Comparison of ENCODE assay signal across 7 mouse cellular contexts in genomic region chr2:157170166-157170565, GRCm38 (mm10). TPM values are rescaled to one million over a fixed set of nuclear protein-coding genes. Genes with fewer than 3 reads are reported as not detected.
DNase-seq lines count a peak whose midpoint lies in the region; ATAC-seq lines count a peak whose summit lies in the region.

No protein-coding gene starts in this region.

- no peaks in the 10 kb centered on the region for H3K27me3 ChIP-seq in megakaryocyte, embryonic 14.5 days (replicated peaks)
- no peaks in the 10 kb centered on the region for H3K27me3 ChIP-seq in forebrain, embryonic 13.5 days

- H3K9ac ChIP-seq in forebrain, embryonic 13.5 days = no peak overlapping the region

- H3K4me3 ChIP-seq in megakaryocyte, embryonic 14.5 days (replicated peaks) = peak overlapping the region; percentile 70
- H3K4me3 ChIP-seq in forebrain, embryonic 13.5 days = no peak overlapping the region

- H3K4me1 ChIP-seq in megakaryocyte, embryonic 14.5 days = peaks cover 46% of the 10 kb centered on the region
- H3K4me1 ChIP-seq in forebrain, embryonic 13.5 days = peaks cover 6% of the 10 kb centered on the region; the same call in 1 of the 2 replicates

- DNase-seq in lung, postnatal 25 days (ENCODE audit: low spot score) = peak; percentile 72
- DNase-seq in telencephalon, adult 2 months (ENCODE audit: low read depth, low spot score) = peak; percentile 11
- DNase-seq in spleen, postnatal 14 days (ENCODE audit: low spot score in 2 of 2) = no peak

- 30% methylated on average over 5 of the region's 5 CpGs for WGBS in forebrain, embryonic 13.5 days

- peak overlapping the region; percentile 25 for H3K27ac ChIP-seq in forebrain, embryonic 13.5 days

- peaks cover 10% of the 10 kb centered on the region; the same call in 1 of the 2 replicates for H3K9me3 ChIP-seq in megakaryocyte, embryonic 14.5 days
- no peaks in the 10 kb centered on the region for H3K9me3 ChIP-seq in forebrain, embryonic 13.5 days (replicated peaks)

- H3K4me2 ChIP-seq in forebrain, embryonic 13.5 days = no peak overlapping the region

- H3K36me3 ChIP-seq in megakaryocyte, embryonic 14.5 days (replicated peaks; ENCODE audit: low read length) = peaks cover 73% of the 10 kb centered on the region
- H3K36me3 ChIP-seq in forebrain, embryonic 13.5 days (ENCODE audit: poor library complexity, severe bottlenecking) = peaks cover 76% of the 10 kb centered on the region

- ATAC-seq in megakaryocyte, adult 5-6 weeks (ENCODE audit: poor library complexity, severe bottlenecking) = no peak
- ATAC-seq in forebrain, embryonic 13.5 days = peak; percentile 57; the same call in 1 of the 2 replicates
- ATAC-seq in monocyte, adult 5-6 weeks (replicated peaks; ENCODE audit: insufficient number of reproducible peaks, low FRiP score, low TSS enrichment, poor library complexity, severe bottlenecking) = no peak

RNA-seq across cellular contexts. Expression of gene Rbl1, which starts 34.2 kb away (rescaled TPM):
- 1.3 and 2.1 TPM in 2 replicates for polyA plus RNA-seq in megakaryocyte, embryonic 14.5 days (2012; ENCODE audit: insufficient read depth, low replicate concordance)
- 94.0 and 94.1 TPM in 2 replicates for total RNA-seq in megakaryocyte, adult 5-6 weeks (2015)
- total RNA-seq in megakaryocyte, adult 5-6 weeks (2017) = 88.4 and 90.3 TPM in 2 replicates
- 24.3 and 25.6 TPM in 2 replicates for polyA plus RNA-seq in forebrain, embryonic 13.5 days (2015; fragmentation: Nextera tagmentation; extraction: Ambion mirVana)
- 30.9 to 49.8 TPM (median 34.4 TPM) in 3 replicates for total RNA-seq in monocyte, adult 5-6 weeks (2017)

RNA-seq across cellular contexts. Expression of gene Samhd1, which starts 35.1 kb away (rescaled TPM):
- polyA plus RNA-seq in megakaryocyte, embryonic 14.5 days (2012; ENCODE audit: insufficient read depth, low replicate concordance) = 16.0 and 27.3 TPM in 2 replicates
- 730 and 815 TPM in 2 replicates for total RNA-seq in megakaryocyte, adult 5-6 weeks (2015)
- 599 and 677 TPM in 2 replicates for total RNA-seq in megakaryocyte, adult 5-6 weeks (2017)
- 13.9 and 16.0 TPM in 2 replicates for polyA plus RNA-seq in forebrain, embryonic 13.5 days (2015; fragmentation: Nextera tagmentation; extraction: Ambion mirVana)
- total RNA-seq in monocyte, adult 5-6 weeks (2017) = 1,089 to 1,183 TPM (median 1,123 TPM) in 3 replicates

Comparison
In these comparisons a context has a peak if more than half of its experiments do, and no peak if none do; other contexts are left out.
1. DNase-seq: peak in lung, postnatal 25 days (single experiment) and telencephalon, adult 2 months (single experiment); none in spleen, postnatal 14 days (0 of 2).